Mouse (Mus musculus): ENCODE data around the gene Mcrip1.

DNA sequence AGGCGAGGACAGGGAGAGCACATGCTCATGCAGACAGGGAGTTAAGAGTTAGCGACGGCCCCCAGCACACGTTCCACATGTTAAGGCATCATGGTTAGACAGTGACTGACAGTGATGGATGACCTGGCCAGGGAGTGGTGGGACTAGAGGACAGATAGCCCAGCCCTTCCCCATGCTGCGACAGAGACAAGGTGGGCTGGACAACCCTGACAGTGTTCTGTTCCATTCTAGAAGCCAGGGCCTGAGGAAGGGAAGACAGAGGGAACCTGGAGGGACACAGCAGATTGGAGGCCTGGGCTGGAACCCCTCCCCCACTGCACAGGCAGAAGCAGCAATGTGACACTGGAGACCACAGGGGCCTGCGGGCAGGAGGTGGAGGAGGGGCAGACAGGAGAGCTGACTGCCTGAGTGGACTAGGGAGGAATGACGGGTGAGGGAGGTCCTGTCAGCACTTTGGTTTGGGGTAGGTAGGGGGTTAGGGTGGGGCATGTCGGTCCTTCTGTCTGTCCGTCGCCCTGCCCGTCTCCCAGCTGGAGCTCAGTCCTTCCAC is 29.2 kb upstream of the Mcrip1 start:
- TF ChIP-seq POLR2A (IDR thresholded peaks at IDR 0.05; ENCODE audit: control insufficient read depth, extremely low read depth, insufficient read depth, low read length, poor library complexity), result no peak
- TF ChIP-seq CTCF (IDR thresholded peaks at IDR 0.05; ENCODE audit: borderline replicate concordance, control insufficient read depth, extremely low read depth, insufficient read depth, low read length, poor library complexity), result no peak

Measured in thymus, adult 2 months (tissue).